Mouse (Mus musculus): ENCODE results near the gene Galnt9.
A peak's percentile ranks its signal among the peaks of the same experiment; 100 is the strongest.

DNA sequence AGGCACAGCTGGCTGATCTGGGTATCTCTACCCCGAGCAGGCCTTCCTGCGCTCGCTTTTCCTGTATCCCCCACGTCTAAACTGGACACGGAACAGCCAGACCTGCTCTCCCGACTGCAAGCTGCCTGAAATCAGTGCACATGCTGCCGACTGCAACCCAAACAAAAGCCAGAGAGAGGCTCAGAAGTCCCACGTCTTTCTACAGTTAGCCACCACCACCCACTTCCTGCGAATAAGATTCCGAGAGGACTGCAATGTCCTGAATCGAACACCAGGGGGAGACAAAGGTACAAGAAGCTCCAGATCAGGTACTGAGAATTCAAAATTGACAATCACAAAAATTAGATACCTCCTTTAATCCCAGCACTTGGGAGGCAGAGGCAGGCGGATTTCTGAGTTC, 95.3 kb downstream of the Galnt9 start:
- TF ChIP-seq MAFK (IDR thresholded peaks at IDR 0.05; ENCODE audit: insufficient read depth, low read depth, low read length) (no peak), ZC3H11A (IDR thresholded peaks at IDR 0.05; ENCODE audit: borderline replicate concordance, low read depth, low read length) (peak; percentile 79), ZNF384 (IDR thresholded peaks at IDR 0.05; ENCODE audit: low read depth, low read length) (no peak), HCFC1 (IDR thresholded peaks at IDR 0.05; ENCODE audit: borderline replicate concordance, insufficient read depth, low read length) (no peak)
